Mouse (Mus musculus) layer of hippocampus, postnatal 25 days (tissue): ENCODE data around the gene Tnk2. TPM values are rescaled to one million over a fixed set of nuclear protein-coding genes. Genes with fewer than 3 reads are reported as not detected.
A peak's percentile ranks its signal among the peaks of the same experiment; 100 is the strongest.
"Not testable (repeated sequence)": the region's sequence is repeated elsewhere in the genome, so short reads cannot be mapped to it uniquely, and the experiment has no call there.

ENCODE experiments used
- DNase-seq, 2 experiments: peaks; one replicate each; pipeline ENCODE4 v3.0.0; 2022; ENCODE audit warnings: mixed read lengths in 2 of 2, low spot score in 1 of 2; ENCODE audit errors: extremely low spot score in 1 of 2
- total RNA-seq, 2 experiments: library from RNA; stranded (reverse); gene quantifications; 2 replicates each; pipeline ENCODE4 v1.2.3; 2021

Tnk2 gene
- total RNA-seq, 2 experiments from 2014 or later, result 163 to 165 TPM

GRCm38 (mm10) chr16:32635314-32635713, 8.4 kb upstream of the Tnk2 start:
- DNase-seq, result no peak

GRCm38 (mm10) chr16:32636331-32636730, 7.3 kb upstream of the Tnk2 start:
- no peak for DNase-seq

GRCm38 (mm10) chr16:32636871-32637521, 6.7 kb upstream of the Tnk2 start:
- no peak for DNase-seq

- peak; percentile 74 to 92 for DNase-seq
These were observed 5.2 kb upstream of the Tnk2 start for GRCm38 (mm10) chr16:32638476-32638875.

GRCm38 (mm10) chr16:32640096-32640495, 3.6 kb upstream of the Tnk2 start:
- DNase-seq, result no peak

GRCm38 (mm10) chr16:32640683-32641082, 3.0 kb upstream of the Tnk2 start:
- not testable (repeated sequence) for DNase-seq

- DNase-seq, result no peak
These were observed 2.0 kb upstream of the Tnk2 start for GRCm38 (mm10) chr16:32641440-32642219.

GRCm38 (mm10) chr16:32642280-32642679, 1.4 kb upstream of the Tnk2 start:
- DNase-seq, result no peak

- DNase-seq, result peak; percentile 40 to 59
These were observed 561 bp downstream of the Tnk2 start for GRCm38 (mm10) chr16:32644069-32644800.

- DNase-seq, result no peak
These were observed 1.1 kb downstream of the Tnk2 start for GRCm38 (mm10) chr16:32644801-32645170.

GRCm38 (mm10) chr16:32645361-32645914, 1.8 kb downstream of the Tnk2 start:
- no peak for DNase-seq

GRCm38 (mm10) chr16:32646014-32646413, 2.3 kb downstream of the Tnk2 start:
- no peak for DNase-seq

- no peak for DNase-seq
These were observed 4.0 kb downstream of the Tnk2 start for GRCm38 (mm10) chr16:32647712-32648111.

GRCm38 (mm10) chr16:32650461-32650860, 6.8 kb downstream of the Tnk2 start:
- DNase-seq, result no peak

GRCm38 (mm10) chr16:32650974-32651618, 7.4 kb downstream of the Tnk2 start:
- no peak for DNase-seq

GRCm38 (mm10) chr16:32654071-32654733, 10.5 kb downstream of the Tnk2 start:
- DNase-seq, result no peak

GRCm38 (mm10) chr16:32655534-32655933, 11.9 kb downstream of the Tnk2 start:
- no peak for DNase-seq

GRCm38 (mm10) chr16:32656321-32656720, 12.6 kb downstream of the Tnk2 start:
- no peak for DNase-seq

GRCm38 (mm10) chr16:32656794-32657193, 13.1 kb downstream of the Tnk2 start:
- no peak for DNase-seq
